In genomic region chr1:121180273-121181030, GRCm38 (mm10) we compare ENCODE assay signal across 8 mouse cellular contexts.
A peak's percentile ranks its signal among the peaks of the same experiment; 100 is the strongest.
DNase-seq lines count a peak whose midpoint lies in the region; ATAC-seq and TF ChIP-seq lines count a peak whose summit lies in the region.

No protein-coding gene starts in this region.

- H3K27me3 ChIP-seq in cerebellum, adult 2 months (ENCODE audit: control insufficient read depth, insufficient read depth, low read length), result peaks cover 4% of the 10 kb centered on the region; the same call in 1 of the 2 replicates
- peaks cover 52% of the 10 kb centered on the region for H3K27me3 ChIP-seq in hindbrain, embryonic 15.5 days

- peak overlapping the region; percentile 25 for H3K4me2 ChIP-seq in hindbrain, embryonic 15.5 days

- H3K27ac ChIP-seq in cerebellum, adult 2 months (ENCODE audit: insufficient read depth, low read length), result no peak overlapping the region
- H3K27ac ChIP-seq in hindbrain, embryonic 15.5 days (replicated peaks), result no peak overlapping the region

- peak; percentile 79 for DNase-seq in R1 (ENCODE audit: low read depth, low spot score)
- peak; percentile 73 to 76 for DNase-seq in cerebellum, adult 2 months
- DNase-seq in forelimb bud, embryonic 11.5 days (ENCODE audit: low read depth, low spot score), result peak; percentile 88
- DNase-seq in layer of hippocampus, postnatal 25 days (ENCODE audit: extremely low spot score in 1 of 2, low spot score in 1 of 2), result peak; percentile 59 to 81
- DNase-seq in lung, postnatal 4 days, result peak; percentile 51 to 69
- peak; percentile 86 for DNase-seq in right cerebral cortex, postnatal 14 days

- peak; percentile 71 for ATAC-seq in hindbrain, embryonic 15.5 days (ENCODE audit: low FRiP score, low read depth)
- no peak for ATAC-seq in monocyte, adult 5-6 weeks (replicated peaks; ENCODE audit: insufficient number of reproducible peaks, low FRiP score, low TSS enrichment, poor library complexity, severe bottlenecking)

- H3K9me3 ChIP-seq in hindbrain, embryonic 15.5 days, result no peaks in the 10 kb centered on the region

- no peaks in the 10 kb centered on the region for H3K4me1 ChIP-seq in cerebellum, adult 2 months (ENCODE audit: control insufficient read depth, insufficient read depth, low read length)
- peaks cover 7% of the 10 kb centered on the region for H3K4me1 ChIP-seq in hindbrain, embryonic 15.5 days (replicated peaks)

- peak; percentile 75 for TF ChIP-seq CTCF in cerebellum, adult 2 months (IDR thresholded peaks at IDR 0.05; ENCODE audit: borderline replicate concordance, insufficient read depth, low read depth, low read length)

- no peak overlapping the region for H3K4me3 ChIP-seq in cerebellum, adult 2 months (replicated peaks; ENCODE audit: insufficient read depth, low read depth, low read length)
- H3K4me3 ChIP-seq in hindbrain, embryonic 15.5 days, result no peak overlapping the region

- TF ChIP-seq POLR2A in cerebellum, adult 2 months (IDR thresholded peaks at IDR 0.05; ENCODE audit: borderline replicate concordance, insufficient read depth, low read length), result no peak

- no peak overlapping the region for H3K9ac ChIP-seq in hindbrain, embryonic 15.5 days

- 19% methylated on average over 20 of the region's 20 CpGs for WGBS in cerebellum, adult 2 months
- 11% methylated on average over 20 of the region's 20 CpGs for WGBS in hindbrain, embryonic 15.5 days

- no peaks in the 10 kb centered on the region for H3K36me3 ChIP-seq in hindbrain, embryonic 15.5 days
